ENCODE assay signal across 8 mouse cellular contexts in the genomic region with DNA sequence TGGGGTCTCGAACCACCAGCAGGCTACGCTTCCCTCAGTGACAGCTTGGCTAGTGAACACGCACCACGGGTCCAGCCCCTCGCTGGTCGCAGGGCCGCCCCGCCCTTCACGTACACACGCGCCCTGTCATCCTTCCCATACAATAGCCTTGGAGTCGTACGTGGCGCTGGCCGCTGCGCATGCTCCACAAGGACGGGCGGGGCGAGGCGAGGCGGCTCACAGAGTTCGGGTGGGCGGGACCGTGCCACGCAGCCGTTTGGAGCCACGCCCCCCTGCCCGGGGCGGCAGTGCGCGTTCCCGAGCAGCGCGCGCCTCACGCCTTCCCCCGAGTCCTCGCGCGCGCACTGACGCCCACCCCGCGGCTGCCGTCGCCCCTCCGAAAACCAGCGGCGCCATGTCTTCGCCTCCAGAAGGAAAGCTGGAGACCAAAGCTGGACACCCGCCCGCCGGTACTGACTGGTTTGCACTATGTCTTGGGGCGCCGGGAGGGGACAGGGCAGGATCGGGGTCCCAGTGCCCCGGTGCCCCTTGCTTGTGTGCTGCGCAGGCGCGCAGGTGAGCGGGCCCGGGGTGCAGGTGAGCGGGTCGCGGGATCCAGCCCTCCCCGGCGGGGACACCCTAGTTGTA. TPM values are rescaled to one million over a fixed set of nuclear protein-coding genes. Genes with fewer than 3 reads are reported as not detected.
DNase-seq lines count a peak whose midpoint lies in the region; ATAC-seq lines count a peak whose summit lies in the region.

A gene (plus strand): TSS at position 180 of the 627 bp plus-strand sequence.

- peak within 1 kb of the TSS; percentile 73 for H3K4me2 ChIP-seq in intestine, embryonic 14.5 days (ENCODE audit: low read length)

- peak; percentile 98 for ATAC-seq in intestine, embryonic 14.5 days (replicated peaks; ENCODE audit: low FRiP score, low TSS enrichment, low read depth)

- H3K36me3 ChIP-seq in intestine, embryonic 14.5 days (ENCODE audit: control insufficient read depth, insufficient read depth, low read length) = no peaks in the 10 kb centered on the region

- peaks cover 19% of the 10 kb centered on the region for H3K4me1 ChIP-seq in intestine, embryonic 14.5 days (replicated peaks; ENCODE audit: control insufficient read depth, insufficient read depth, low read length)

- no peaks in the 10 kb centered on the region for H3K9me3 ChIP-seq in intestine, embryonic 14.5 days (ENCODE audit: control insufficient read depth, low read length)

- peak; percentile 97 to 98 for DNase-seq in adrenal gland, adult 18-20 months (ENCODE audit: low spot score in 2 of 2)
- DNase-seq in embryo, embryonic 11 days = peak; percentile 98
- peak; percentile 96 for DNase-seq in gastrocnemius, postnatal 25 days
- peak; percentile 97 for DNase-seq in intestine, embryonic 14.5 days (ENCODE audit: low spot score)
- DNase-seq in left cerebral cortex, postnatal 14 days (ENCODE audit: low spot score in 2 of 2) = peak; percentile 98 to 99
- peak; percentile 98 for DNase-seq in mesoderm, embryonic 11.5 days (ENCODE audit: low read depth, low spot score)
- DNase-seq in right cerebral cortex, postnatal 36 days (ENCODE audit: low spot score in 2 of 2) = peak; percentile 96 to 97
- DNase-seq in yolk sac, embryonic 10.5 days (ENCODE audit: low spot score) = peak; percentile 96

- peak within 1 kb of the TSS; percentile 86 for H3K4me3 ChIP-seq in intestine, embryonic 14.5 days (ENCODE audit: low read depth, low read length)

- WGBS in intestine, embryonic 14.5 days = under 1% methylated on average over 67 of the region's 67 CpGs

- H3K27ac ChIP-seq in intestine, embryonic 14.5 days (ENCODE audit: low read depth) = peak within 1 kb of the TSS; percentile 69

- no peaks in the 10 kb centered on the region for H3K27me3 ChIP-seq in intestine, embryonic 14.5 days (replicated peaks; ENCODE audit: control insufficient read depth, insufficient read depth, low read length)

- peak within 1 kb of the TSS; percentile 86 for H3K9ac ChIP-seq in intestine, embryonic 14.5 days (ENCODE audit: low read length)

- intact Hi-C loops in left cerebral cortex, postnatal 14 days (cut with DNase I) = no loop called here

RNA-seq across cellular contexts. Expression of the gene that starts here (rescaled TPM):
- total RNA-seq in adrenal gland, adult 18-20 months (2021) = 10 to 100 TPM; 92.0 to 93.7 TPM
- 10 to 100 TPM; 11.1 to 18.9 TPM for total RNA-seq in gastrocnemius, postnatal 25 days (2021)
- polyA plus RNA-seq in intestine, embryonic 14.5 days (2014; fragmentation: Nextera tagmentation; extraction: Ambion mirVana) = 83.6 and 96.5 TPM in 2 replicates
- total RNA-seq in left cerebral cortex, postnatal 14 days (2021) = 1 to 10 TPM; 9.1 to 9.6 TPM

Comparison
In these comparisons a context has a peak if more than half of its experiments do, and no peak if none do; other contexts are left out.
1. Peak in every context shown above with its lines: DNase-seq, ATAC-seq, H3K4me3 ChIP-seq and H3K27ac ChIP-seq.
2. RNA of the gene that starts here (total RNA-seq): 92.0 to 93.7 TPM in adrenal gland, adult 18-20 months; 11.1 to 18.9 TPM in gastrocnemius, postnatal 25 days and 9.1 to 9.6 TPM in left cerebral cortex, postnatal 14 days; every median in the first group is over 4 times any median in the second.